Comparison of ENCODE assay signal across 8 mouse cellular contexts in the genomic region with DNA sequence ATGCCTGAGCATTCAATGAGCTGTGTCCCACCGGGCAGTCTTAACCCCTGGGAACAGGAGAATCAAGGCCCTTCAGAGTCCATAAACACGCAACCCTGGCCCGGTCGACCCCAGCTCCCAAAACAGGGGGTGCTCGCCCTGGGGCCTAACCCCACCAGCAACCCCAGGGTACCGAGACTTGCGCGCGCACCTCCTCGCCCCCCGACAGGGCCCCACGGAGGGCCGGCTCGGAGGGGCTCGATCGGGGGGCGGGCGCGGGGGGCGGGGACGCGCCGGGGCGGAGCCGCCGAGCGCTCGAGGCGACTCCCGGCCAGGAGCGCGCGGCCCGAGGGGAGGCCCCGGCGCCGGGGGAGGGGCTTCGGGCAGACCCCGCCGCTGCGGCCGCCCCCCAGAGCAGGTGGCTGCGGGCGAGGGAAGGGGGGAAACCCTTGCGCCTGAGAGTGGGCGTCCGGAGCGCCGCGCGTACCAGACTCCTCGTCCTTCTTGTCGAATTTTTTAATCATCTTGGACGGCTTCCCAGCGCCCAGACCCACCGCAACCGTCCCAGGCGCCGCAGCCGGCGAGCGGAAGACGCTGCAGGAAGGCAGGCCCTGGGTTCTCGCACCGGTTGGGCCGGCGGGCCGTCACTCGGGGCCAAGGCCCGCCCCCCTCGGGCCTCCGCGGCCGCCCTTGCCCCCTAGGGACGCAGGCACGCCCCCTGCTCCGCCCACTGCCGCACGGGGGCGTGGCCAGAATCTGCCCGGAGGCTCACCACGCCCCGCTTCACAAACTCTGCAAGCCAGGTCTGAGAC. TPM values are rescaled to one million over a fixed set of nuclear protein-coding genes. Genes with fewer than 3 reads are reported as not detected.
DNase-seq lines count a peak whose midpoint lies in the region; ATAC-seq lines count a peak whose summit lies in the region.

A gene (minus strand): TSS at position 600 of the 791 bp plus-strand sequence.

- peak; percentile 97 to 99 for DNase-seq in adrenal gland, adult (ENCODE audit: inconsistent age in 2 of 2, low spot score in 1 of 2)
- peak; percentile 95 for DNase-seq in embryo, embryonic 10.5 days (ENCODE audit: low spot score)
- DNase-seq in gastrocnemius, postnatal 25 days = peak; percentile 97
- peak; percentile 96 for DNase-seq in intestine, embryonic 14.5 days (ENCODE audit: low spot score)
- DNase-seq in left cerebral cortex, postnatal 14 days (ENCODE audit: low spot score in 2 of 2) = peak; percentile 94 to 95
- peak; percentile 96 for DNase-seq in mesoderm, embryonic 11.5 days (ENCODE audit: low read depth, low spot score)
- DNase-seq in right cerebral cortex, postnatal 36 days (ENCODE audit: low spot score in 2 of 2) = peak; percentile 89 to 92
- peak; percentile 96 for DNase-seq in yolk sac, embryonic 10.5 days (ENCODE audit: low spot score)

- peaks cover 11% of the 10 kb centered on the region for H3K4me1 ChIP-seq in intestine, embryonic 14.5 days (replicated peaks; ENCODE audit: control insufficient read depth, insufficient read depth, low read length)

- H3K9ac ChIP-seq in intestine, embryonic 14.5 days (ENCODE audit: low read length) = peak within 1 kb of the TSS; percentile 68

- WGBS in intestine, embryonic 14.5 days = under 1% methylated on average over 51 of the region's 83 CpGs

- H3K36me3 ChIP-seq in intestine, embryonic 14.5 days (ENCODE audit: control insufficient read depth, insufficient read depth, low read length) = no peaks in the 10 kb centered on the region

- no peaks in the 10 kb centered on the region for H3K27me3 ChIP-seq in intestine, embryonic 14.5 days (replicated peaks; ENCODE audit: control insufficient read depth, insufficient read depth, low read length)

- peak; percentile 98 for ATAC-seq in intestine, embryonic 14.5 days (replicated peaks; ENCODE audit: low FRiP score, low TSS enrichment, low read depth)

- peak within 1 kb of the TSS; percentile 67 for H3K4me3 ChIP-seq in intestine, embryonic 14.5 days (ENCODE audit: low read depth, low read length)

- no peaks in the 10 kb centered on the region for H3K9me3 ChIP-seq in intestine, embryonic 14.5 days (ENCODE audit: control insufficient read depth, low read length)

- peak within 1 kb of the TSS; percentile 93 for H3K27ac ChIP-seq in intestine, embryonic 14.5 days (ENCODE audit: low read depth)

- intact Hi-C loops in left cerebral cortex, postnatal 14 days (cut with DNase I) = no loop called here

- peak within 1 kb of the TSS; percentile 72 for H3K4me2 ChIP-seq in intestine, embryonic 14.5 days (ENCODE audit: low read length)

RNA-seq across cellular contexts. Expression of the gene that starts here (rescaled TPM):
- total RNA-seq in gastrocnemius, postnatal 25 days (2021) = 10 to 100 TPM; 15.6 to 19.9 TPM
- 22.9 and 23.5 TPM in 2 replicates for polyA plus RNA-seq in intestine, embryonic 14.5 days (2014; fragmentation: Nextera tagmentation; extraction: Ambion mirVana)
- 10 to 100 TPM; 53.3 to 54.3 TPM for total RNA-seq in left cerebral cortex, postnatal 14 days (2021)

Comparison
In these comparisons a context has a peak if more than half of its experiments do, and no peak if none do; other contexts are left out.
1. Peak in every context shown above with its lines: DNase-seq, ATAC-seq, H3K4me3 ChIP-seq and H3K27ac ChIP-seq.